Mouse (Mus musculus) thymus, postnatal 10 days (tissue): ENCODE data around the gene Dlg3.

Source experiments
- DNase-seq, 2 experiments: peaks; one replicate each; pipeline ENCODE4 v3.0.0; 2021; ENCODE audit warnings: low spot score in 2 of 2

Gene Dlg3

DNA sequence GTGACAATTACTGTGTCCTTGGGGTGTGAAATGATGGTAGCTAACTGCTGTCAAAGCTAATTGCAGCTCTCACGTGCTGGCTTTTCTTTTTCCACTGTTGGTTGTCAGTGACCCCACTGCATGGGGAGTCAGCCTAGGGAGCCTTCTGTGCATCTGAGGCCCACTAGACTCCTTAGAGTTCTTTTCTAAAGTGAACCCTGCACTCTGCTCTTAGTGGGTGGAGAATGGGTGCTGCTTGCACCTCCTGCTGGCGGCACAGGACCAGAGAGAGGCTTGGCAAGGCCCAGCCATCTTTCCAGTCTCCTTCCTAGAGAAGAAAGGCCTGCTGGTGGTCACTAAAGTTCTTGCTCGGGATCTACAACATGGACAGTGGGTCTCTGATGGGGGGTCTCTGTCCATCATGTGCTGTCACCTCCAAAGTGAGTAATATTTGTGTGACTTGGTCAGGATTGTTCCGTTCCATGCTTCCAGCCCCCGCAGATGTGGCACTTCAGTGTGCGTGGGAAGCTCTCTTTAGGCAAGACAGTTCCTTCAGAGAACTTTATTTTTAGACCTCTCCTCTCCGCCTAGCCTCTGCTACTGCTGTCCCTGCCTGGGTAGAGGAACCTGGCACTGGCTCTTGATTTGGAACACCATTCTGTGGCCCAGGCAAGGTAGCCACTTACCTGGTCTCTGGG is 30.5 kb downstream of the Dlg3 start:
- DNase-seq, result no peak

DNA sequence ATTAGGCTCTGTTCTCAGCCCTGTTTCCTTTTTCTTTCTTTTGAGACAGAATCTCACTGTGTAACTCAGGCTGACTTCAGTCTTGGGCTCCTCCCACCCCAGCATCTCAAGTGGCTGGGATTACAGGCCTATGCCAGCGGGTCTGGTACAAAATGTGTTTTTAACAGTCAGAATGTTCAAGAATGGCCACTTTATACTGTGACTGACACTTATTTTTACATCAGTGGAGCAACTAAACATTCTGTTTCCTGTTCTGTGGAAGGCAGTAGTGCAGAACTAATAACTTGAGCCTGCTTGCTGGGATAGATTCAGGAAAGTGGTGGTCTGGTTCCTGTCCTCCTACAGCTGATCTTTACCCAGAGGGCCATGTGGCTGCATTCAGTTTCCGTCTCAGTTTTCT is 33.1 kb downstream of the Dlg3 start:
- DNase-seq, result no peak

DNA sequence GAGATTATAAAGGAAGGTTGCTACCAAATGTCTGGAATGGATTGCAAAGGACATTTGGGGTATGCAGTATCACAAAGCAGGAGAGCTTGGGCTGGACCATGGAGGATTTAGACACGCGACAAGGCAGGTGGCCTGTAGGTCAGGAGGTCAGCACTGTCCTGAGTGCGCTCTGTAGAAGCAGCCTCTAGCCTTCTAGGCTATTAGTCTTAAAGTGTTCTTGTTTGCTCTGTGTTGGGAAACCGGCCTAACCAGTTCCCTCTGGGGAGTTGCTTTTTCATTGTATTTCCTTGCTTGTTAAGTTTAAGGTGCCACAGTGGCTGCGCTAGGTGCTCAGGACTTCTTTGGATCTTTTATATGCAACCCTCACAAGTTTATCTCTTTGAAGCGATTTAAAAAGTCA is 34.5 kb downstream of the Dlg3 start:
- no peak for DNase-seq

DNA sequence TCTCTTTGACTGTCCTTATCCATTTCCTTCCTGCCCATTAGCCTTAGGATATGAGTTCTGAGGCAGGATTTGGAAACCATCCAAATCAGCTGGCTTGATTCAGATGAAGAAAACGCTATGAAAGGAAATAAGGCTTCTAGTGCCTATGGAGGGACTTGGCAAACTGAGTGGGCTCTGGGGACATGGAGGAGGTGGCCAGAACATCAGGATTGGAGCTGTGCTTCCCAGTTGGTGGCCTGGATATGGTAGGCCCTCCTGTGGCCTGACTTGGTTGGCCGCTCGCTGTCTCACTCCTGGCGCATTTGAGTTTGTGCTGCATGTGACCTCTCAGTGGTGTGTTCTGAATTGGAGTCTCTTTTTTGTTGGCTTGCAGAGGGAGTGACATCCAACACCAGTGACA is 43.6 kb downstream of the Dlg3 start:
- no peak for DNase-seq

DNA sequence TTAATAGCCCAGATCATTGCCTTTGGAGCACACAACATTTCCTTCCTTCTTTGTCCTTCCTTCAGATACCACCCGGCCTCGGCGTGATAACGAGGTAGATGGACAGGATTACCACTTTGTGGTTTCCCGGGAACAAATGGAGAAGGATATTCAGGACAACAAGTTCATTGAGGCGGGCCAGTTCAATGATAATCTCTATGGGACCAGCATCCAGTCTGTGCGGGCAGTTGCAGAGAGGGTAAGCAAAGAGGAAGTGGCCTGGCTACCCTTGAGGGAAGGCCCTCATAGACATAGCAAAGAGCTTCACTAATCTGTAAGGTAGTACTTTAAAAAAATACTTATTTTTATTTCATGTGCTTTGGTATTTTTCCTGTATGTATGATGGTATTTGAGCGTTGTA is 46.6 kb downstream of the Dlg3 start:
- no peak for DNase-seq

DNA sequence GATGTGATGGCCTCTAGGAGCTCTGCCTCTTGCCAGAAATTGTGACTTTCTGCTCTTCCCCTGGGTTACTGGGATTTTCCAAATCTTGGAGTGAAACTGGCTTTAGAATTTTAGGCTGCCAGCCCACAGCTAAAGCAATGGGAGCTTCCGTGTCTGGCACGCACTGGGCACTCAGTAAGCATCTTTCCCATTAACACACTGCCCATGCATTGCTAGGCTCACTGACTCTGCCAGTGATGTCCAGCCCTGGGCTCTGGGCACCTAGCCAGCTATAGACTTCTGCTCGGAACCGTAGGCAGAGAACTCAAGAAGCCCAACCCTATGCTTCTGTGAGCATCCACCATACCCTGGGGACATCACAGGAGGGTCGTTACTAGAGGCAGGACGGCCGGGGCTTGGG is 48.2 kb downstream of the Dlg3 start:
- no peak for DNase-seq

DNA sequence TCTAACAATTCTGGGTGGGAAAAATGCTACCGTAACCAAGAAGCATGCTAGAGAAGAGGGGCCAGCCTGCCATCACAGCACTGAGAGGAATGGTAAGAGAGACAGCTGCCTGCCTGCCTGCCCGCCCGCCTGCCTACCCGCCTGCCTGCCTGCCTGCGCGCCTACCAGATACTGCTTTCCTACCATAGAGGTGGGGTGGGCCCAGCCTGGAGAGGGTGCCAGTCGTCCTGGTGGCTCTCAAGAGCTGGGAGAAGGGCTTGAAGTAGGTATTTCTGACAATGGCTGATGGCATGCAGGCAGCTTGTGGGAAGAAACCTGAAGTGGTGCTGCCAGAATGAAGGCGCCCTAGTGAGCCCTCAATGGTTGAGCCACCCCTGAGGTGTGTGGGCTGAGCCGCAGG is 51.2 kb downstream of the Dlg3 start:
- DNase-seq, result no peak

DNA sequence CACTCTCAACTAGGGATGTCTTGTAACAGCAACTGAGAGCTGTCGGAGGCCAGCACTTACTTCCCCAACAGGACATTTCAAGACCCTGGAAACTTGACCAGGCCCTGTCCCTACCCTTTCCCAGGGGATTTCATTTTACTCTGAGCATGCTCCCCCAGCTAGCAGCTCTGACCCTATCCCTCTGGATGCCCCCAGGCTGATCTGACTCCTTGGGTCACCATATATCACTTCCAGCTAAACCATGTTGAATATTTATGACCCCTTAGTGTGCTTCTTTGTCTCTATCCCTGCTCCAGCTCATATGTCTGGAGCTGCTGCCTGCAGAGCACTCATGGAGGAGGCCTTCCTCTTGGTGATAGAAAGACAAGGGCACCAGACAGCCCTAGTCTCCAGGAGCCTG is 53.6 kb downstream of the Dlg3 start:
- DNase-seq, result no peak

DNA sequence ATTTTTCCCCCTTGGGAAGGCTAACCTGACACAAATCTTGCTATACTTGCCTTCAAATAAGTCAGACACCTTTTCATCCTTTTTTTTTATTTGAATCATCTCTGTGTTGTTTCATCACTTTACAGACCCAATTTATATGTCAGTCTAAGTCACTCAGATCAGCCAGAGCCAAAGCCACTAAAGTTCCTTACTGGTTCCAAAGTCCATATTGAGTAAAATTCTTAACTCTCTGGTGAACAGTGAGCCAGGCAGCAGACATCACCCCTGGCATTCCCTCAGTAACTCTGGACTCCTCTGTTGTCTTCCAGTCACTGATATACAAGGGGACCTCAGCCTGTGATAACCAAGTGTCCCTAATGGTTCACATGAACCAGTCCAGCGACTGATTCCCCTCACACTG is 58.0 kb downstream of the Dlg3 start:
- no peak for DNase-seq

DNA sequence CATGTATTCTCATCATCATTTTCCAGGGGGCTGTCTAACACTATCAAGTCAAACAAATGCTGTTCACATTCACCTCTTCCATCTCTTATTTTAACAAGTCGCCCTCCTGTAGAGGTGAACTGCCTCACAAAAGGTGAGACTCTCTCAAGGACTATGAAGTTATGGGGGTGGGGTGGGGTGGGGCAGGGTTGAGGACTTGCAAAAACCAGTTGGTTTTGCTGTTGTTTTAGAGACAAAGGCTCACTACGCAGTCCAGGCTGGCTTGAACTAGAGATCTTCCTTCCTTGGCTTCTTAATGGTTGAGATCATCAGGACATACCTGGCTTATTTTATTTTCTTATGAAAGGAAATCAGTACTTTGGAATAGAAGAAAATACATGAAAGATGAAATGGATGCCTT is 65.3 kb downstream of the Dlg3 start:
- no peak for DNase-seq

DNA sequence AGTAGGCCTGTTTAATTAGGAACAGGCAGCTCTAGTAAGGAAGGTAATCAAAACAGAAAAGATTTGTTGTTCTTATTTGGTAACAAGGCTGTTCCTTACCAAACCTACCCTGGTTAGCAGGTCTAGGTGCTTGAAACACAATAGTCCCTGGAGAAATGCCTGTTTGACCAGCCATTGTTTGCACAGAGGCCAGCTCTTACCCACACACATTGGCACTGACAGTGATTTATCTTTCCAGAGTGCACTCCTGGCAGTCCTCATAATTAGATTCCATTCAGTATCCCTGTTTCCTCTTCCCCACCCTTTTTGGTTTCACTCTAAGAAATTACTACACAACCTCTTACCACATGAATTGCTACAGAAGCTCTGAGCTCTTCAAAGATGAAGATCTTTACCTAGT is 71.7 kb downstream of the Dlg3 start:
- DNase-seq, result no peak
